Mouse (Mus musculus): ENCODE measurements at regions not wholly inside any gene's neighbourhood (a gene's known extent, or its start where the extent isn't known, plus 50 kb on each side); places are given as distances from the start of the nearest gene placed in this dataset.

DNA sequence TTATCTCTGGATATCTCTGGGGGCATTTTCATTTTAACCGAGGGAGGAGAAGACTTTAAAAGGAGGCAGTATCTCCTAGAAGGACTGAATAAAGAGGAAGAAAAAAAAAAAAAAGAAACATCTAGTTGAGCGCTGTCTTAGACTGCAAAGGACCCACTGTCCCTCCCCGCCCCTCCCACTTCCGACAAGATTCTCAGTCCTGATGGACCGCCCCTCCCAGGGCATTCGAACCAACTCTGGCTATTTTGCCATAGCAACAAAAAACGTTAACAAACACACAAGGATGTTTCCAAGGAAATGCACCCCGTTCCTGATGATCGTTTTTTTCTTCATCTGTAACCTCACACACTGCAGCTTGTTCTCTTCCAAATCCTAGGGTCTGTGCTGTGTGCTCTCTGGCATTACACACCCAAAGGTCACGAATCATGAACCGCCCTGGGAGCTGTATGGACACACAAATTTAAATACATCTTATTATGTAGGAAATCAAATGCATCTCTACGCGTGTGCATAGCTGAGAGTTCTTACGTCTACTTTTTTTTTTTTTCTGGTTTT is 75.8 kb downstream of the Rnd3 start:
- peak overlapping the region; percentile 27; the same call in 1 of the 2 replicates for H3K4me2 ChIP-seq (replicated peaks; ENCODE audit: low read depth, low read length)
- peak; percentile 62 for DNase-seq (ENCODE audit: low spot score)

DNA sequence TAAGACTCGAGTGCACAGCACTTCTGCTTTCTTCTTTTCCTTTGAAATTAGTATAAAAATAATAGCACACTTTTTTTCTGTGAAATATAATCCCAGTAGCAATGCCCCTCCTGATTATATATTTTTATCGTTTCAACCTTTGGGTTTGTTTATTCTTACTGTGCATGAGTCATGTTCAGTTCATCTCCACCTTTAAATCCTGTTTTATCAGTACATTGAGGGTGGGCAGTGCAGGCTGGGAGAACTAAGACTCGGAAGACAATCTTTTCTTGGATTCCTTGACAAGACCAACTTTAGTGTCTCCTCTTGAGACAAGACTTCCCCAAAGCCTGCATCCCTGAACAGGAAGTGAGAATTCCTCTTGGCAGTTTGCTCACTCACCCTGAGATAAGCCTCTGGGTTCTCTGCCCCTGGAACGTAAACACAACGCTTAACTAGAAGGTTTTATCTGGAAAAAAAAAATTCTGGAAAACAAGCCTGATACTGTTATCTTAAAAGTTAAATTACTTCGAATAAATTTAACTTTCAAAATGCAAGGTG is 76.5 kb downstream of the Rnd3 start:
- no peaks in the 10 kb centered on the region for H3K4me1 ChIP-seq (ENCODE audit: insufficient read depth, low read depth, low read length)
- DNase-seq (ENCODE audit: low spot score): no peak
- no peaks in the 10 kb centered on the region for H3K9me3 ChIP-seq (ENCODE audit: low read length)
- H3K4me2 ChIP-seq (replicated peaks; ENCODE audit: low read depth, low read length): peak overlapping the region; percentile 27; the same call in 1 of the 2 replicates
- no peaks in the 10 kb centered on the region for H3K27me3 ChIP-seq (replicated peaks; ENCODE audit: insufficient read depth, low read length)
- no peak overlapping the region for H3K4me3 ChIP-seq (ENCODE audit: low read depth, low read length)
- no peak for ATAC-seq
- WGBS: 15% methylated on average over 6 of the region's 6 CpGs
- H3K36me3 ChIP-seq (ENCODE audit: insufficient read depth, low read length): no peaks in the 10 kb centered on the region
- TF ChIP-seq CTCF (IDR thresholded peaks at IDR 0.05) (no peak), EP300 (IDR thresholded peaks at IDR 0.05) (no peak)
- no peak overlapping the region for H3K9ac ChIP-seq (replicated peaks; ENCODE audit: low read depth)
- H3K27ac ChIP-seq (ENCODE audit: low read length): no peak overlapping the region

More for the DNA sequence above, 75.8 kb downstream of the Rnd3 start:
- Histone ChIP-seq H3K27me3 (replicated peaks; ENCODE audit: insufficient read depth, low read length) (no peaks in the 10 kb centered on the region), H3K4me3 (ENCODE audit: low read depth, low read length) (no peak overlapping the region), H3K9me3 (ENCODE audit: low read length) (no peaks in the 10 kb centered on the region), H3K27ac (ENCODE audit: low read length) (no peak overlapping the region), H3K4me1 (ENCODE audit: insufficient read depth, low read depth, low read length) (no peaks in the 10 kb centered on the region), H3K9ac (replicated peaks; ENCODE audit: low read depth) (no peak overlapping the region), H3K36me3 (ENCODE audit: insufficient read depth, low read length) (no peaks in the 10 kb centered on the region)
- WGBS: 46% methylated on average over 14 of the region's 14 CpGs
- ATAC-seq: peak; percentile 80
- TF ChIP-seq CTCF (IDR thresholded peaks at IDR 0.05): no peak

DNA sequence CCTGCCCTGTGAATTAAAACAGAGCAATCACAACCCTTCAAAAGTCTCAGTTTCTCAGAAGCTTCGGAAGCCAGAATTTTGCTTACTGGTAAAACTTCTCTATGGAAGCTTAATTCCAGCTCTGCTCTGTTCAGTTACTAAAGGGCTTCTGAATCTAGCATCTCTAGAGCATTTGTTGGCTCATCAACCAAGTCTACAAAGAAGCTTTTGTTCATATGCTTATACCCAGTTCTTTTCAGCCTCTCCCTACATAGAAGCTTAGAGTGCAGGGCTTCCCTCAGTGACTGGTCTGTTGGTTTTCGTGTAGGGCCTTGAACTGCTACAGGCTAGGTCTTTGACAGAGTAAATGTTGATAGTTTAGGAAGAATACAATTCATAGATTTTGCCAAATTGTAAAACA is 78.0 kb downstream of the Rnd3 start:
- Histone ChIP-seq H3K4me2 (replicated peaks; ENCODE audit: low read depth, low read length) (no peak overlapping the region), H3K27me3 (replicated peaks; ENCODE audit: insufficient read depth, low read length) (no peaks in the 10 kb centered on the region), H3K4me3 (ENCODE audit: low read depth, low read length) (no peak overlapping the region), H3K9me3 (ENCODE audit: low read length) (no peaks in the 10 kb centered on the region), H3K4me1 (ENCODE audit: insufficient read depth, low read depth, low read length) (no peaks in the 10 kb centered on the region), H3K36me3 (ENCODE audit: insufficient read depth, low read length) (no peaks in the 10 kb centered on the region), H3K9ac (replicated peaks; ENCODE audit: low read depth) (no peak overlapping the region), H3K27ac (ENCODE audit: low read length) (no peak overlapping the region)
- ATAC-seq (no peak), DNase-seq (ENCODE audit: low spot score) (no peak)
- no peak for TF ChIP-seq CTCF (IDR thresholded peaks at IDR 0.05)
- TF ChIP-seq EP300 (IDR thresholded peaks at IDR 0.05): no peak
- WGBS: 76% methylated on average over 2 of the region's 2 CpGs

DNA sequence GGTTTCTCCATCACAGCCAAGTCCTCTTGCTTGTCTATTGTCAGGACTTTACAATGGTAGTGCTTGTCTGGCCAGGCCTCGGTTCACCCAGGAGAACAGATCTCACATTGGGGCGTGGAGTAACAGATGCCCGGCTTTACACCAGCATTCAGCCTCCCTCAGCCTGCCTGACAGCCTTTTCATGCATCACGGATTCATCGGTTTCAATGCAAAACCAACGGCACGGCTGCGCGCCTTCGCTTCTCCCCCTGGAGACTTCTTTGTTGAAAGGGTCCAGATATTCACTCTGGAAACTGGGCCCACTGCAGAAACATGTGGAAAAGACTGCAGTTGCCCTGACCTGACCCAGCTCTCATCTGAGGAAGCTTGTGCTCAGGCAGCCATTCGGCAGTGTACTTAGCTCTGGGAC is 82.5 kb downstream of the Rnd3 start:
- ATAC-seq: no peak
- no peaks in the 10 kb centered on the region for H3K27me3 ChIP-seq (replicated peaks; ENCODE audit: insufficient read depth, low read length)
- no peak for TF ChIP-seq EP300 (IDR thresholded peaks at IDR 0.05)
- no peak for TF ChIP-seq CTCF (IDR thresholded peaks at IDR 0.05)
- H3K27ac ChIP-seq (ENCODE audit: low read length): no peak overlapping the region
- no peaks in the 10 kb centered on the region for H3K4me1 ChIP-seq (ENCODE audit: insufficient read depth, low read depth, low read length)
- no peak overlapping the region for H3K4me2 ChIP-seq (replicated peaks; ENCODE audit: low read depth, low read length)
- no peak overlapping the region for H3K4me3 ChIP-seq (ENCODE audit: low read depth, low read length)
- WGBS: 92% methylated on average over 11 of the region's 11 CpGs
- no peak for DNase-seq (ENCODE audit: low spot score)
- no peaks in the 10 kb centered on the region for H3K9me3 ChIP-seq (ENCODE audit: low read length)
- H3K36me3 ChIP-seq (ENCODE audit: insufficient read depth, low read length): no peaks in the 10 kb centered on the region
- H3K9ac ChIP-seq (replicated peaks; ENCODE audit: low read depth): no peak overlapping the region

DNA sequence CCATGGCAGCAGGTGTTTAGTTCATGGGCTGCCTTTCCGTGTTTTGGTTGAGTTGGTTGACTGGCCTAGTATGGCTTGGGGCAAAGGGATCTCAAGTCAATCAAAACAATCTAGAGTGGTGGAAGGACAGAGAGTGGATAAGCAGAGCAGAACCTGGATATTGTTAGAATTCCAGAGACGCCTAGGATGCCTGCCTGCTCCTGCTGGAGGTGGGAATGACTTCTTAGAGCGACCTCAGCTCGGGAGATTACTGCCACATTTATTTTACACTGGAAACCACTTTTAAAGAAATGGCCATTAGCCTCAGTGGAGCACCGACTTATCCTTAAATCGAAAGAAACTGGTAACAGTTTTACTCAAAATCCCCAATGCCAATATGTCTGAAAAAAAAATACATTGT is 83.1 kb downstream of the Rnd3 start:
- no peak overlapping the region for H3K27ac ChIP-seq (ENCODE audit: low read length)
- TF ChIP-seq EP300 (IDR thresholded peaks at IDR 0.05) (no peak), CTCF (IDR thresholded peaks at IDR 0.05) (no peak)
- no peak overlapping the region for H3K9ac ChIP-seq (replicated peaks; ENCODE audit: low read depth)
- H3K4me1 ChIP-seq (ENCODE audit: insufficient read depth, low read depth, low read length): no peaks in the 10 kb centered on the region
- ATAC-seq: no peak
- 65% methylated on average over 6 of the region's 6 CpGs for WGBS
- H3K36me3 ChIP-seq (ENCODE audit: insufficient read depth, low read length): no peaks in the 10 kb centered on the region
- no peak overlapping the region for H3K4me3 ChIP-seq (ENCODE audit: low read depth, low read length)
- DNase-seq (ENCODE audit: low spot score): no peak
- no peaks in the 10 kb centered on the region for H3K27me3 ChIP-seq (replicated peaks; ENCODE audit: insufficient read depth, low read length)
- no peaks in the 10 kb centered on the region for H3K9me3 ChIP-seq (ENCODE audit: low read length)
- H3K4me2 ChIP-seq (replicated peaks; ENCODE audit: low read depth, low read length): no peak overlapping the region

DNA sequence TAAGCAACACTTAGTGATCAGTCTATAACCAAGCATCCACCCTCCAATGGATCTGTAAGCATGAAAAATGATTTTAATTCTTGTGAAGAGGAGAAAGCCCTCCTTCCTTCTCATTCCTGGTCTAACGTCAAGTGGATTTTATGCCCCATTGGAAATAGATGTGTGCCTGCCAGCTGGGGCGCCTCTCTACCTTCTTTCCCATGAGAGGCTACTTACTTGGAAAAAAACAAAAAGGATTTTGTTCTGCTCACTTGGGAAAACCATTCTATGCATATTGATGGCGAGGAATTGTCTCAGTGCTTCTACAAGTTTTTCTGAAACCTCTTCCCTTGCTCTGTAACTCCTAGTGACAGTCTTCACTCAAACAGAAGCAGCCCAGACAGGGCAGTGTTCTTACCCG is 84.1 kb downstream of the Rnd3 start:
- H3K27me3 ChIP-seq (replicated peaks; ENCODE audit: insufficient read depth, low read length): no peaks in the 10 kb centered on the region
- TF ChIP-seq EP300 (IDR thresholded peaks at IDR 0.05) (no peak), CTCF (IDR thresholded peaks at IDR 0.05) (no peak)
- ATAC-seq (no peak), DNase-seq (ENCODE audit: low spot score) (no peak)
- WGBS: 87% methylated on average over 4 of the region's 4 CpGs
- no peak overlapping the region for H3K9ac ChIP-seq (replicated peaks; ENCODE audit: low read depth)
- H3K4me3 ChIP-seq (ENCODE audit: low read depth, low read length): no peak overlapping the region
- no peak overlapping the region for H3K4me2 ChIP-seq (replicated peaks; ENCODE audit: low read depth, low read length)
- no peaks in the 10 kb centered on the region for H3K36me3 ChIP-seq (ENCODE audit: insufficient read depth, low read length)
- no peaks in the 10 kb centered on the region for H3K9me3 ChIP-seq (ENCODE audit: low read length)
- H3K4me1 ChIP-seq (ENCODE audit: insufficient read depth, low read depth, low read length): no peaks in the 10 kb centered on the region
- no peak overlapping the region for H3K27ac ChIP-seq (ENCODE audit: low read length)

DNA sequence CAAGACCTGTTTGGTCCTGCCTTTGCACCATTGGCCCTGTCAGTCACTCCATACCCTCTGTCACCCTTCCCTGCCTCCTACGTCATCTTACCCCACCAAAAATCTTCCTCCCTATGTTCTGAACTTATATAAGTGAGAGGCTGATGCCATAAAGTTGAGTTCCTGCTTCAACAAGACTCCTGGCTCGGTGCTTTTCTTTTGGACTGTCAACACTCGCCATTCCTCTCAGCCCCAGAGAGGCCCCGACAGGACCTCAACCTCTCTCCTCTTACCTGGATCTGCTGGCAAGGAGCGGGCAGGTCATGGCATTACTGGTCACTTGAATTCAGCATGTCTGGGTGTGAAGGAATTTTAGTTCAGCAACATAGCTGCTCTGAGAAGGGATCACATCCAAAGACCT is 86.9 kb downstream of the Rnd3 start:
- Histone ChIP-seq H3K27me3 (replicated peaks; ENCODE audit: insufficient read depth, low read length) (no peaks in the 10 kb centered on the region), H3K9me3 (ENCODE audit: low read length) (no peaks in the 10 kb centered on the region), H3K9ac (replicated peaks; ENCODE audit: low read depth) (no peak overlapping the region), H3K36me3 (ENCODE audit: insufficient read depth, low read length) (no peaks in the 10 kb centered on the region), H3K4me1 (ENCODE audit: insufficient read depth, low read depth, low read length) (no peaks in the 10 kb centered on the region), H3K4me2 (replicated peaks; ENCODE audit: low read depth, low read length) (no peak overlapping the region), H3K4me3 (ENCODE audit: low read depth, low read length) (no peak overlapping the region), H3K27ac (ENCODE audit: low read length) (no peak overlapping the region)
- ATAC-seq (no peak), DNase-seq (ENCODE audit: low spot score) (no peak)
- 89% methylated on average over 5 of the region's 5 CpGs for WGBS
- TF ChIP-seq CTCF (IDR thresholded peaks at IDR 0.05): no peak
- no peak for TF ChIP-seq EP300 (IDR thresholded peaks at IDR 0.05)

Measured in lung, postnatal 0 days (tissue).